Mouse (Mus musculus): Measurements from ENCODE around the gene Sbp. TPM values are rescaled to one million over a fixed set of nuclear protein-coding genes. Genes with fewer than 3 reads are reported as not detected.
"Not testable (repeated sequence)": the region's sequence is repeated elsewhere in the genome, so short reads cannot be mapped to it uniquely, and the experiment has no call there.

The Sbp gene
- not detected for total RNA-seq (2022)

- no peak for DNase-seq (ENCODE audit: low spot score in 2 of 2)
These were observed at the start of gene Sbp for GRCm38 (mm10) chr17:23941372-23941771. TSS of gene Sbp (plus strand) at chr17:23941672.

DNA sequence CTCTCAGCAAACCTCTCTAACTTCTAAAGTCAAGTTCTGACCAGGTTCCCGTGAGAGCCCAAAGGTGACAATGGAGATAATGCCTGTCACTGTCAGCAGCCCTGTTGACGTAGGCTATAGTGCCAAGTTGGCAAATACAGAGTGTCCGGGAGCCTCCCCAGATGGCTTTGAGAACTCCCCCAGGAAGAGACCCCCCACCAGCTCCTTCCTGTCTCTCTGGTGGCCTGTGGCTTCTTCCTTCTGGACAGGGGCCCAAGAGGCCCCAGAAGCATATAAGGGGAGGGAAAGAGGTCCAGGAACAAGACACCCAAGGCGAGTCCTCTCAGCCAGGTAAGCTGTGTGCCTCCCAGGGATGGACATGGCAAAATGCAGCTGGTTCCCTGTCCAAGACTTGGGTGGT is 24.3 kb upstream of the Sbp start, which contains the start of gene Dcpp3:
TSS of gene Dcpp3 (plus strand) at position 301 of the 400 bp plus-strand sequence.
- not testable (repeated sequence) for DNase-seq (ENCODE audit: low spot score in 2 of 2)

DNA sequence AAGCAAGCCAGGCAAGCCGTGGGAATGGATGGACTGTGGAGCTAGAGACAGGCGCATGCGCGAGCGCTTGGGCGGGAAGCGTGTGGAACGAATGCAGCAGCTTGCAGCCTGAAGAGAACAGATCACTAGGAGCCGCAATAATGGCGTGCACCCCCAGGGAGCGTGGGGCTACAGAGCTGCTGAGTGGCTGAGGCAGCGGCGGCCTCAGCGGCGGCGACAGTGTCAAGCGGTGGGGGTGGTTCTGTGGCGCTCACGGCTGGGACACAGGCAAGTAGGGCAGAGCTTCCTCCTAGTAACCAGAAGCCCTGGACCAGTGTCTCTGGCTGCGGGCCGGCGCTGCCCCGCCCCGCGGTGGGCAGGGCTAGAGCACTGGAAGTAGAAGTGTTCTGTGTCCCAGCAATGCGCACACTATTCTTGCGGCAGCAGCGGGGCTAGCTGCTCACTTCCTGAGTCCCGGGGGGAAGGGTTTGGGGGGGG is 16.9 kb upstream of the Sbp start:
- peak; percentile 80 to 86 for DNase-seq (ENCODE audit: low spot score in 2 of 2)

- peak; percentile 32 to 60 for DNase-seq (ENCODE audit: low spot score in 2 of 2)
These were observed 16.4 kb upstream of the Sbp start for GRCm38 (mm10) chr17:23925090-23925493.

GRCm38 (mm10) chr17:23931157-23931556 is 10.3 kb upstream of the Sbp start:
- DNase-seq (ENCODE audit: low spot score in 2 of 2): no peak

GRCm38 (mm10) chr17:23947486-23947885 is 6.0 kb downstream of the Sbp start:
- peak in 1 of 2 experiments; percentile 14 for DNase-seq (ENCODE audit: low spot score in 2 of 2)

DNA sequence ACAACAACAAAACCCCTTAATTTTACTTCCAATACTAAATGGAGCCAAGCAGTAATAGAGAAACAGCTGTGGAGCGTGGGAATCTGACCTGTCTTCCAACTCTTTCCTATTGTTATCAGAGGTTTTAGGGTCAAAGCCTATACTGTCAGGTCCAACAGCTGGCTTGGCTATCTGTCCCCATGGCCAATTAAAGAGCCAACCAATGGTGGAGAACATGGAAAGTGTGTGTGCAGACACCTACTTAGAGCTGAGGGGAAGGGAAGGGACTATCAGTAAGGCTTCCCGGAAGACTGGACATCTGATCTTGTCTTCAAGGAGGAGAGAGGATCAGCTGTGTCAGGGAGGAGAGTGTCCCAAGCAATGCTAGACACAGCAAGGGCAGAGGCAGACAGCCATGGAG is 7.6 kb downstream of the Sbp start:
- DNase-seq (ENCODE audit: low spot score in 2 of 2): no peak

DNA sequence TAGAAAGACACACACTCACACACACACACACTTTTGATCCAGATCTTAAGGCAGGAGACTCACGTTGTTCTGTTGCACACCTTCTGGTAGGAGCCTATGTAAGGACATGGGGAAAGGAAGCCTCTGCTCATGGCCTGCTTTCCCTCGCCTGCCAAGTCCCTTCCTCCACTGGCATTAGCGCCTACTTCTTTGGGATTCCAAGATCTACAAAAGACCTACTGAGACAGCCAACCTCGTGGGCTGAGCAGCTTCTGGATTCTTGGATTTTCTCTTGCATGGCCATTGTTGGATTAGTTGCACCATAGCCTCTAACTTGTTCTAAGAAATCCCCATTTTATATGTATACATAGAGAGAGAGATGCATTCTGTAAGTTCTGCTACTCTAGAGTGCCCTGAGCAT is 9.4 kb downstream of the Sbp start:
- DNase-seq (ENCODE audit: low spot score in 2 of 2): not testable (repeated sequence)

DNA sequence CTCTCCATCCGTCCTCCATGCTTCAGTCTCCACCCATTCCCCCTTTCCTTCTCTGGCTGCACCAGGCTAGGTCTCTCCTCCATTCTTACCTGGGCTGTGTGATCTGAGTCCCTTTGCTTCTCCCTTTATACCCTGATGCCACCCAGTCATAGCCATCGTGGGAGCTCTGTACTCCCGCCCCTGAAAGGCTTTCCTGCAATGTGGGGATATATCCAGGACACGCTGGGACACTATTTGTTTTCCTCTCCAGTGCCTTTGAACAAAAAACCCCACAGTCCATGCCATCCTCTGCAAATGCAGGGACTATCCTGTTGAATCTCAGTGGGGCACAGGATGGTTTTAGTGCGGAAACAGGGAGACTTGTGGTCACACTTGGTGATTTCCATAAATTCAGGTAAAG is 13.7 kb downstream of the Sbp start, which contains the start of gene Sbpl:
TSS of gene Sbpl (minus strand) at position 101 of the 400 bp plus-strand sequence.
- no peak for DNase-seq (ENCODE audit: low spot score in 2 of 2)

- peak; percentile 35 to 72 for DNase-seq (ENCODE audit: low spot score in 2 of 2)
These were observed 18.7 kb downstream of the Sbp start for GRCm38 (mm10) chr17:23960084-23960738.

DNA sequence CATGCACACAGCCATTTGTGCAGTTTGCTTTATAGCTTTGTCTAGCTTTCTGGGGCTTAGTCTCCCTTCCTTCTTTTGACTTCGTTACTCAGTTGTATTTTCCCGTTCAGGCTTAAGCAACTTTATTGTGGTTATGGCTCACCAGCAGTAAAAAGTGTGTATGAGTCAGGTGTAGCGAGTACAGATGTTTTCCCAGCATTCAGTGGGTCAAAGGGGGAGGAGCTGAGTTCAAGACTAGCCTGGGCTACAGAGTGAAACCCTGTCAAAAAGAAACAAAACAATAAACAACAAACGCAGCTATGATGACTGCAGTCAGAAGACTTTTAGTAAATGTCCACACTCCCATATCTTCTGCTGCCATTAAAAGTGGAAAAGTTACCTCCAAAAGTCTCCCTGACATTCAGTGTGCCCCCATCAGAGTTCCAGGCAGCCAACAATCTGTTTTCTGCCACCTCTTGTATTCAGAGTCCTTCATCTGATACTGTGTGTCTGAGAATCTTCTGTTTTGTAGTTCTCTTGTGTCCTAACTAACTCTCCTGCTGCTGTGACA is 20.2 kb downstream of the Sbp start:
- no peak for DNase-seq (ENCODE audit: low spot score in 2 of 2)

GRCm38 (mm10) chr17:23965805-23966425 is 24.4 kb downstream of the Sbp start:
- no peak for DNase-seq (ENCODE audit: low spot score in 2 of 2)

DNA sequence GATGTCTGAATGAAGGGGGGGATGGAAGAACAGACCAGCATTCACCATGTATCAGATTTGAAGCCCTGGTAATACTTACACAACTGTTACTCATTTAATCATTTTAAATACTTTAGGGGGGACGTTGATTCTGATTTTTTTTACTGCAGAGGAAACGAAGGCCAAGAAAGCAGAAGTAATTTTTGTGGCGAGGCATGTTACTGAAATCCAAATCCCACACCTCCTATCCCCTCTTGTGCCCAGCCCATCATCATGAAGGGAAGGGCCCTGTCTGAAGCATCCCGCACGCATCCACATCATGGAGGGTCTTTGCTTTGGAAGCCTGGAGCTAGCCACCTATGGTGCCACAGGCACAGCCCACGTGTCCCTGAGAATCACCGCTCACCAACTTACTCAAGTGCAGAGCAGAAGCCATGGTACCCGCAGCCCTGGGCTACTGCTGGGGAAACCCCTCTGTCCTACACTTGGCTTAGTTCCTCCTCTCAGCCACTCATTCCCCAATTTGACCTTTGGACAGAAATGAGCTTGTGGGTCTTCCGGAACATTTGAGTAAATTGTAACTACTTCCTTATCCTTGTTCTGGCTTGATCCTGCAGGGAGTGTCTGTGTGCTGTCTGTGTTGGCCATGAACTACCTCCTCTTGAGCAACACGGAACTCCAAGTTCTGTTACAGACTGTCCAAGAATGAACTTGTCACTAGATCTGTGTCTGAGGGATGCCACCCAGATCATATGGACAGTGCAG is 25.4 kb downstream of the Sbp start:
- no peak for DNase-seq (ENCODE audit: low spot score in 2 of 2)

- no peak for DNase-seq (ENCODE audit: low spot score in 2 of 2)
These were observed 27.3 kb downstream of the Sbp start for GRCm38 (mm10) chr17:23968780-23969179.

GRCm38 (mm10) chr17:23969231-23969630 is 27.8 kb downstream of the Sbp start:
- peak; percentile 36 to 60 for DNase-seq (ENCODE audit: low spot score in 2 of 2)

DNA sequence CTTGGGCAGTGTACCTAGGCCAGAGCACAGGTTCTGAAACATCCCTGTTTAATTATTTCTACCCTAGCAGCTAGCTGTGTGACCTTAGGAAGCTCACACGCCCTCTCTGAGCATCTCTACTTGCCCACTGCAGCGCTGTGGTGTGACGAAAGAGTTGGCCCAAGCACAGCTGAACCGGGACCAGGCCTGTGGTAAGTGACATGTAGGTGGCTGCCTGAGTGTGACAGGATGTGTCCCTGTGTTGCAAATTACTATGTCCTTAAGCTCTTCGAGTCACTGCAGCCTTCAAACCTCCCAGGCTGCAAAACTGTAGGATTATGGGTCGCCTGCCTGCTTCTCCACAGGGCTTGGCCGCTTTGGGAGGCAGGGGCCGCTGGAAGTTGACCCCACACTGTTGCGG is 29.8 kb downstream of the Sbp start:
- DNase-seq (ENCODE audit: low spot score in 2 of 2): no peak

DNA sequence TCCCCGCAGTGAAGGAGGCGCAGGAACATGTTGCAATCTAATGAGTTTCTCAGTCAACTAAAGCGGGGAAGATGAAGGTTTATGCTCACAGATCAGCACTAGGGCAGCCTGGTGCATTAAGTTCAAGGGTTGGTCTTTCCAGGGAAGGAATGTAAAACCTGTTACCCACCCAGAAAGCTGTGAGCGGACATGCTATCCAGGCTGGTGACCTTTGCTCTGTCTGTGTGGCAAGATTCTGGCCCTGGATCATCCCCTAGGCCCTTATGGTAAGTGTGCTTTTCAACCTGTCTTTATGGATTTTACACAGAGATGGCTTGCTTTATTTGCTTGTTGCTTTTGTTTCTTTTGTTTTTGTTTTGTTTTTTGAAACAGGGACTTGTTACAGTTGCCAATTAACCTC is 35.2 kb downstream of the Sbp start:
- no peak for DNase-seq (ENCODE audit: low spot score in 2 of 2)

- no peak for DNase-seq (ENCODE audit: low spot score in 2 of 2)
These were observed 38.0 kb downstream of the Sbp start for GRCm38 (mm10) chr17:23979471-23979870.

- DNase-seq (ENCODE audit: low spot score in 2 of 2): no peak
These were observed 38.9 kb downstream of the Sbp start, which contains the start of gene Prss30 for GRCm38 (mm10) chr17:23980297-23980909. TSS of gene Prss30 (minus strand) at chr17:23980566.

DNA sequence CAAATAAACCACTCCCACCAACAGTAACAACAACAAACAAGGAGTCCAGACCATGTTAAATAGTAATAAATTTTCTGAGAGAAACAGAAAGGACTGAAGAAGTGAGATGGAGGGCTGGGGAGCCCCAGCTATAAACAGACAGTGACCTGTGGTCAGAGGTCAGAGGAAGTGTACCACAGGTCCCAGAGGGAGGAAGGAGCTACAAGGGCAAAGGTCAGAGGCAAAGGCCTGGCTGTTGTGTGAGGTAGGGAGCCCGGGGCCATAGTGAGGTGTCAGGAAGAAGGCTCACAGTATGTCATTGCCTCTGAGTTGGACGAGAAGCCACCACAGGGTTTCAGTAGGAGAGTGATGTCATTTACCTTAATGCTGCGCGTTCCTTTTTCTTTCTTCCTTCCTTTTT is 41.4 kb downstream of the Sbp start:
- DNase-seq (ENCODE audit: low spot score in 2 of 2): no peak

DNA sequence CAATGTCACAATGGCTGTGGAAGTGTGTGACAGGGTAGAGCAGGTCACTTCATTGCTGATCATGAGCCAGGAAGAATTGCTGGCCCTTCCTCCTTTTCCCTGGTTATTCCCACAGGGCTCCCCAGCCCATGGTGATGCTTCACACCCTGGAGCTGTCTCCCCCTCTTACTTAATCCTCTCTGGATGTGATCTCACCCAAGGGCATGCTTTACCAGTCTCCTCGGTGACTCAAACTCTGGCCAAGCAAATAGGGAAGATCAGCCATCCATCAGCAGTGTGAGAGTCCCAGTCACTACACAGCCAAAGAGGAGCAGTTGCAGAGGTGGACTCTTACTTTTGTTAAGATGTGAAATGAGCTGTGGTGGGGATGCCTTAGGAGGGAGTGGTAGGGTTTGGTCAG is 43.5 kb downstream of the Sbp start:
- no peak for DNase-seq (ENCODE audit: low spot score in 2 of 2)

All from left cerebral cortex, adult 8-10 months (tissue).